Mouse (Mus musculus): ENCODE data around the gene Prkce.

Gene Prkce

DNA sequence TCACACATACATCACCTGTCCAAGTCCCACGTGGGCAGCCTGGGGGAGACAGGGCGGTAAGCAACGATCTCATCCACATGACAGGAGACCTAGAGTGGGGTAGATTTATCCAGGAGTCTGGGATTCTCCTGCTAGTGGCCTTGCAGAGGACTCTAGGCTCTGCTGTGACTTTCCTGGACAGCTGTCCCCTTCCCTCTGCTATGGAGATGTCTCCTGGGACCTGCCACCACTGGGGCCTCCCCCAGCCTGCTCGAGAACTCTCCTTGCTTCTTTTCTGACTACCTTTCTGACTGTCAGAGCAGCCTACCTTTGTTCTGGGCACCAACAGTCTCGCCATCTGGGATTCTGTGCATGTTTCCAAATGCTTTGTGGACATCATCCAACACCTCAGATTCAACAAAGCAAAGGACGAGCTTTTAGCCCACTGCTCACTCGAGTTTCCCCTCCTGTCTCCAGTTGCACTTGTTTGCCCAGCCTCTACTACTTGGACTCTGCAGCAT lies 82.9 kb downstream of the Prkce start:
- in situ Hi-C loops (cut with MseI, MboI): no loop called here

DNA sequence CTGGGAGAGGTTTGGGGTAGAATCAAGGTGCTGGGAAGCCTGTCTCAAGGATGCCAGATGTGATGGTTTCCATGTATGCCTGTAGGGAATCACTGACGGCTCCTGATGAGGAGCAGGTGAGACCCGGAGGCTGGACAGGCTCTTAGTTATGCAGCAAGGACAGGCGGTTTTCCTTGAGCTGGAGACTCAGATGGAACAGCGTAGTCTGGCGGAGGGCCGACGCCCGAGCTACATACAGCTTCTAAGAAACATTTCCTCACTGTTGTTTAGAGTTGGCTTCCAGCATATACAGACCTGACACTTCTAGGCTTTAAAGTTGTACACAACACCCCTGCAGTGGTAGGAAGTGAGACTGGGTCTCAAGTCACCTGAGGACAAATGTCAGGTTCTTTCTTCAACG lies 86.3 kb downstream of the Prkce start:
- in situ Hi-C loops (cut with MseI, MboI): no loop called here

- in situ Hi-C loops (cut with MseI, MboI): no loop called here
Measured at GRCm38 (mm10) chr17:86254285-86254684, 86.7 kb downstream of the Prkce start.

DNA sequence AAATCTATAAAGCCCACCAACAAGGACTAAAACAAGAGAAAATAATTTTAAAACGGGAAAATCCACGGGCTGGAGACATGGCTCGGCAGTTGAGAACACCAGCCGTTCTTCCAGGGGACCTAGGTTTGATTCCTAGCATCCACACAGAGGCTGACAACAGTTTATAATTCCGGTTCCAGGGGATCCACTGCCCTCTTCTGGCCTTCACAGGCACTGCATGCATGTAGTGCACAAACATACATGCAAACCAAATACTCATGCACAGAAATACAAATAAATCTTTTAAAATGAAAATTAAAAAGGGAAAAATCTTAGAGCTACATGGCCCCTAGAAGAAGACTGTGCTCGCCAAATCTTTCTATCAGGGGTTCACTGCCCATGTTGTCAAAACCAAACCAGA lies 87.4 kb downstream of the Prkce start:
- in situ Hi-C loops (cut with MseI, MboI): no loop called here

DNA sequence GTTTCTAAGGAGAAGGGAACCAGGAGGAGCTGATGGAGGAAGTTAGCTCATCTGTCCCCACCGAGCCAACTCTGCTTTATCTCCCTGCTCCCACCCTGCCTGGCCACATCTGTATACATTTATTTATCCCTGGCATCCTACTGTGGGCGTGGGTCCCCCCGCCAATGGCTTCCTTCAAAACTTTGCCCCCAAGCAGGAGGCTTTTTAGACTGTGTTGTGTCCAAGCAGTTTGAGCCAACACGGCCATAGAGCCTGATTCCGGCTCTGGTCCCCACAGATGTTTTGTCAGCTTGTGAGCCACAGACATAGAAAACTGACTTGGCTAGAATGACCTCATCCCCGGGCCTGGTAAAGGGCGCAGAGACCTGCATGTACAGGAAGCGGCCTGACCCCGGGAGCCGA lies 89.1 kb downstream of the Prkce start:
- in situ Hi-C loops (cut with MseI, MboI): no loop called here

- in situ Hi-C loops (cut with MseI, MboI): no loop called here
Measured at GRCm38 (mm10) chr17:86261067-86261466, 93.5 kb downstream of the Prkce start.

- in situ Hi-C loops (cut with MseI, MboI): no loop called here
Measured at GRCm38 (mm10) chr17:86263985-86264649, 96.5 kb downstream of the Prkce start.

- in situ Hi-C loops (cut with MseI, MboI): no loop called here
Measured at GRCm38 (mm10) chr17:86266051-86266450, 98.5 kb downstream of the Prkce start.

- in situ Hi-C loops (cut with MseI, MboI): no loop called here
Measured at GRCm38 (mm10) chr17:86267126-86267760, 99.7 kb downstream of the Prkce start.

- in situ Hi-C loops (cut with MseI, MboI): no loop called here
Measured at GRCm38 (mm10) chr17:86269639-86270038, 102.1 kb downstream of the Prkce start.

- in situ Hi-C loops (cut with MseI, MboI): no loop called here
Measured at GRCm38 (mm10) chr17:86270523-86270922, 102.9 kb downstream of the Prkce start.

DNA sequence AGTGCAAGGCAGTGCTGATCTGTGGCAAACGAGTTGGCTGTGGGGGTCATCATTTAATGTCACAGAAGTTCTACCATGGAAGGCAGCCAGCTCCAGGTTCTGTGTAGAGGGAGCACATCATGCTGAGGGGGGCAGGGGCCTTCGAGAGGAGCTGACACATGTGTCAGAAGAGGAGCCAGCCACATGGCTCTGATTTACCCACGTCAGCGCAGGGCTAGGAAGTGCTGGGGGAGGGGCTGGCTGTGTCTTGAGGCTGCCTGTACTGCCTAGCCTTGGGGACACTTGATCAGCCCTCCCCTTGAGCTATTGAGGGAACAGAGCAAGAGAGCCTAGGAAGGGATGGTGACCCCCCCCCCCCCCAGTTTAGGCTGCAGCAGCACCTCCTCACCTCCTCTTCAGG lies 103.7 kb downstream of the Prkce start:
- in situ Hi-C loops (cut with MseI, MboI): no loop called here

GRCm38 (mm10) chr17:86272961-86273360 lies 105.4 kb downstream of the Prkce start:
- in situ Hi-C loops (cut with MseI, MboI): no loop called here

DNA sequence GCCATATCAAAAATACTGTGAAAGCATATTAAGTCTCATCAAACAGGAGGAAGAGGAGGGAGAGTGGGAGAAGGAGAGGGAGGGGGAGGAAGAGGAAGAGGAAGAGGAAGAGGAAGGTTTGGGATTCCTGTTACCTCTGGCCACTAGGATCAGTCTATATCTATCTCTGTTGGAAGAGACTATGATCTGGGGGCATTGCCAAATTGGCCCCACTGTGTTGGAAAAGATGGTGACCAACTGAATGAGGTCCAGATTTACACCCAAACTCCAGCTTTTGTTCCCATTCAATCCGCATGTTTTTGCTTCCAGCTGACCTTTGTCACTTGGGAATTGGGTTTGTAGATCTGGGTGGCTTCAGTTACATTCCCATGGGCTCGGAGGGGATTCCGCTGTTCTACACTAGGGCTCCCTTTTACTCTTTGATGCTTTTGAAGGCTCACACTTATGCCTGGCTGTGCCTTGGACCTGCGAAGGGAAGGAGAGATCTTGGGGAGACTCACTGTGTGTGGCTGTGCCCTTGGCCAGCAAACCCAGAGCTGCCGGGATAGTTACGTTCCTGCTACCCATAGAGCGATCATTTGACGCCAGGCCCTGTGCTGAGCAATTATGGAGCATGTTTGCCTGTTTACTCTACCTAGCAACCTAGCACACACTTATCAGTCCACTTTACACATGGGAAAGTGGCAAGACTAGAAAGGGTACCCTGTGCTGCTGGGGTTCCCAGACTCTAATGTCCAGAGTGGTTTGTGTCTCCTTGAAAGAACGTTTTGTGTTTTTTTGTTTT lies 106.2 kb downstream of the Prkce start:
- in situ Hi-C loops (cut with MseI, MboI): no loop called here

GRCm38 (mm10) chr17:86274350-86274744 lies 106.8 kb downstream of the Prkce start:
- in situ Hi-C loops (cut with MseI, MboI): no loop called here

DNA sequence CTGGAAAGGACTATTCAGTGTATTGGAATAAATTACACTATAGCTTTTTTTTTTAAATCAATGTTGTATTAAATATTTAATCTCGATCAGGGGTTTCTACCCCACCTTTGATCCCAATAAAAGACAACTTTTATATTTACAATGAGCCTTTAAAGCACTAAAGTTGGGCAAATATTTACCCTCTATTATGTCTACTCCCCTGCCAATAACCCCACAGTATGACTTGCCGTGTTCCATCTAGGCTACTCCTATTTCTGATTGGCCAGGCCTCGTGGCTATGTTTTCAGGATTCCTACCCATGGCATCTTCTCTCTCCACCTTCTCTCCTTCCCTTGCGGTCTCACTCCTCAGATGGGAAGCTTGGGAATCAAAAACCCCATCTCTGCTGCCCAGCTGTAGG lies 108.8 kb downstream of the Prkce start:
- in situ Hi-C loops (cut with MseI, MboI): no loop called here

GRCm38 (mm10) chr17:86277032-86277798 lies 109.6 kb downstream of the Prkce start:
- in situ Hi-C loops (cut with MseI, MboI): no loop called here

- in situ Hi-C loops (cut with MseI, MboI): no loop called here
Measured at GRCm38 (mm10) chr17:86277999-86278526, 110.5 kb downstream of the Prkce start.

GRCm38 (mm10) chr17:86279751-86280150 lies 112.2 kb downstream of the Prkce start:
- in situ Hi-C loops (cut with MseI, MboI): no loop called here

GRCm38 (mm10) chr17:86283741-86284140 lies 116.2 kb downstream of the Prkce start:
- in situ Hi-C loops (cut with MseI, MboI): no loop called here

DNA sequence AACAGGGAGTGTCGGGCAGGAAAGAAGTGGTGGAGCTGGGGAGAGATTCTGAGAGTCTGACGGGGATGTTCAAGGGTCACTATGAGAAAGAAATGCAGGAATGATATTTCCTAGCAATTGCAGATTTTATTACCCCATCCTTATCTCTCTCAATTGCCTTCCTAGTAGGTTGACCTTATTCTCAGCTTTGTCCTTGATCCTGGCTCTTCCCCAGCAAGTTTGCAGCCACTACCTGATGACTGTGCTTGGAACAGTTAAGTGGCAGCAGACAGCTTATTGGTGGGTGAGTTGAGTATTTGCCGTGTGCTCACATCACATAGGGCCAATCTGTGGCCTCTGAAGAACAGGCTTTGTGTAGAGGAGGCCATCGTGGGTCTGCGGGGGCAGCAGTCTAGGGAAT lies 117.5 kb downstream of the Prkce start:
- in situ Hi-C loops (cut with MseI, MboI): no loop called here
